Mouse (Mus musculus) bone marrow macrophage, adult 2 months (primary cell): ENCODE data around the gene Gdf2. TPM values are rescaled to one million over a fixed set of nuclear protein-coding genes. Genes with fewer than 3 reads are reported as not detected.

Source experiments
- H3K27ac ChIP-seq: 2 replicates; pipeline ENCODE4 v1.5.1; 2012; ENCODE audit warnings: low read depth, low read length; ENCODE audit not compliant: insufficient read depth
- H3K4me1 ChIP-seq: 2 replicates; pipeline ENCODE4 v1.6.1; 2012; ENCODE audit warnings: low read length; ENCODE audit not compliant: control insufficient read depth, insufficient read depth
- H3K4me3 ChIP-seq: 2 replicates; pipeline ENCODE4 v1.5.1; 2012; ENCODE audit warnings: mild to moderate bottlenecking, low read length, moderate library complexity; ENCODE audit not compliant: insufficient read depth
- CTCF ChIP-seq: IDR thresholded peaks from 2 replicates; pipeline ENCODE4 v1.5.1; 2012; ENCODE audit warnings: low read depth, mild to moderate bottlenecking, low read length, moderate library complexity
- POLR2A ChIP-seq: IDR thresholded peaks from 2 replicates; pipeline ENCODE4 v1.6.1; 2012; ENCODE audit warnings: mild to moderate bottlenecking, low read depth, low read length, borderline replicate concordance
- polyA plus RNA-seq: library from polyadenylated mRNA; stranded (reverse); fragments of >200 nt; gene quantifications from 2 replicates; pipeline ENCODE4 v1.2.4, GENCODE M21; 2012; ENCODE audit not compliant: missing spikeins, insufficient read depth, insufficient read length

Gene Gdf2
- polyA plus RNA-seq = not detected in 2 replicates

- Histone ChIP-seq H3K4me3 (no peak within 1 kb of the TSS), H3K27ac (no peak within 1 kb of the TSS), H3K4me1 (no peaks in the 10 kb centered on the region)
- TF ChIP-seq CTCF (no peak), POLR2A (no peak)
These were observed at the start of gene Gdf2 for GRCm38 (mm10) chr14:33940739-33941138. Gene Gdf2 (plus strand): TSS chr14:33941039.

- Histone ChIP-seq H3K27ac (no peak overlapping the region), H3K4me3 (no peak overlapping the region), H3K4me1 (no peaks in the 10 kb centered on the region)
- TF ChIP-seq CTCF (no peak), POLR2A (no peak)
These were observed 49.3 kb upstream of the Gdf2 start for GRCm38 (mm10) chr14:33891507-33891906.

GRCm38 (mm10) chr14:33895777-33896176 is 45.1 kb upstream of the Gdf2 start:
- Histone ChIP-seq H3K4me1 (no peaks in the 10 kb centered on the region), H3K27ac (no peak overlapping the region), H3K4me3 (no peak overlapping the region)
- TF ChIP-seq CTCF (no peak), POLR2A (no peak)

- H3K4me3 ChIP-seq = no peak overlapping the region
- TF ChIP-seq POLR2A = no peak
- no peak for TF ChIP-seq CTCF
- no peaks in the 10 kb centered on the region for H3K4me1 ChIP-seq
- H3K27ac ChIP-seq = no peak overlapping the region
These were observed 44.1 kb upstream of the Gdf2 start for GRCm38 (mm10) chr14:33896628-33897300.

- Histone ChIP-seq H3K4me3 (no peak overlapping the region), H3K4me1 (no peaks in the 10 kb centered on the region), H3K27ac (no peak overlapping the region)
- no peak for TF ChIP-seq CTCF
- TF ChIP-seq POLR2A = no peak
These were observed 38.1 kb upstream of the Gdf2 start for GRCm38 (mm10) chr14:33902783-33903182.

- Histone ChIP-seq H3K4me3 (no peak overlapping the region), H3K4me1 (no peaks in the 10 kb centered on the region), H3K27ac (no peak overlapping the region)
- TF ChIP-seq CTCF (no peak), POLR2A (no peak)
These were observed 37.6 kb upstream of the Gdf2 start for GRCm38 (mm10) chr14:33903199-33903598.

GRCm38 (mm10) chr14:33904851-33905250 is 36.0 kb upstream of the Gdf2 start:
- H3K4me1 ChIP-seq = no peaks in the 10 kb centered on the region
- TF ChIP-seq POLR2A (no peak), CTCF (no peak)
- H3K27ac ChIP-seq = no peak overlapping the region
- no peak overlapping the region for H3K4me3 ChIP-seq

- no peak for TF ChIP-seq POLR2A
- Histone ChIP-seq H3K27ac (no peak overlapping the region), H3K4me1 (no peaks in the 10 kb centered on the region), H3K4me3 (no peak overlapping the region)
These were observed 27.1 kb upstream of the Gdf2 start for GRCm38 (mm10) chr14:33913727-33914126.

- no peak for TF ChIP-seq POLR2A
- TF ChIP-seq CTCF = no peak
- Histone ChIP-seq H3K27ac (no peak overlapping the region), H3K4me1 (no peaks in the 10 kb centered on the region), H3K4me3 (no peak overlapping the region)
These were observed 26.6 kb upstream of the Gdf2 start for GRCm38 (mm10) chr14:33914206-33914605.

GRCm38 (mm10) chr14:33920727-33921559 is 19.9 kb upstream of the Gdf2 start:
- no peak overlapping the region for H3K27ac ChIP-seq
- no peak overlapping the region for H3K4me3 ChIP-seq
- TF ChIP-seq POLR2A = no peak
- TF ChIP-seq CTCF = no peak
- H3K4me1 ChIP-seq = no peaks in the 10 kb centered on the region
